Mouse (Mus musculus) hindbrain, embryonic 11.5 days (tissue): Measurements from ENCODE around the gene Dscaml1. TPM values are rescaled to one million over a fixed set of nuclear protein-coding genes. Genes with fewer than 3 reads are reported as not detected.
A peak's percentile ranks its signal among the peaks of the same experiment; 100 is the strongest.

ENCODE experiments used
- ATAC-seq: fragments of 200-750 bp; cut with Nextera tagmentation; 2 replicates; pipeline ENCODE4 v1.8.0; 2017; ENCODE audit warnings: mild to moderate bottlenecking, moderate TSS enrichment, moderate library complexity; ENCODE audit not compliant: low FRiP score
- DNase-seq: peaks from one replicate; pipeline ENCODE4 v3.0.0-alpha.2; 2015; ENCODE audit warnings: low spot score
- H3K27ac ChIP-seq: fragments of 300-500 bp; sonication (generic); 2 replicates; pipeline ENCODE4 v1.5.1; 2014; ENCODE audit warnings: mild to moderate bottlenecking, low read depth, low read length
- H3K27me3 ChIP-seq: fragments of 300-500 bp; sonication (generic); 2 replicates; pipeline ENCODE4 v1.6.1; 2014; ENCODE audit warnings: mild to moderate bottlenecking, low read length, moderate library complexity, mixed read lengths; ENCODE audit not compliant: control insufficient read depth, insufficient read depth
- H3K36me3 ChIP-seq: fragments of 300-500 bp; sonication (generic); 2 replicates; pipeline ENCODE4 v1.6.1; 2014; ENCODE audit warnings: mild to moderate bottlenecking, low read length, moderate library complexity, mixed read lengths; ENCODE audit not compliant: control insufficient read depth, insufficient read depth
- H3K4me1 ChIP-seq: fragments of 300-500 bp; sonication (generic); replicated peaks from 2 replicates; pipeline ENCODE4 v1.6.1; 2014; ENCODE audit warnings: low read length, mixed read lengths; ENCODE audit not compliant: control insufficient read depth, insufficient read depth
- H3K4me2 ChIP-seq: fragments of 300-500 bp; sonication (generic); replicated peaks from 2 replicates; pipeline ENCODE4 v1.6.1; 2014; ENCODE audit warnings: mild to moderate bottlenecking, low read depth, low read length
- H3K4me3 ChIP-seq: fragments of 300-500 bp; sonication (generic); 2 replicates; pipeline ENCODE4 v1.5.1; 2014; ENCODE audit warnings: low read depth, low read length
- H3K9ac ChIP-seq: fragments of 300-500 bp; sonication (generic); 2 replicates; pipeline ENCODE4 v1.6.1; 2014; ENCODE audit warnings: low read depth, low read length
- H3K9me3 ChIP-seq: fragments of 300-500 bp; sonication (generic); 2 replicates; pipeline ENCODE4 v1.6.1; 2016; ENCODE audit warnings: low read length; ENCODE audit not compliant: control insufficient read depth
- WGBS: fragments of 180-500 bp; shearing (Covaris S2); extraction: QIAGEN DNeasy Blood & Tissue Kit; methylation state at CpG from one replicate; pipeline ENCODE4 v1.1.7; 2014; 5-methylcytosine and 5-hydroxymethylcytosine counted together
- polyA plus RNA-seq: library from polyadenylated mRNA; unstranded; fragments of >200 nt; fragmentation: Nextera tagmentation; extraction: Ambion mirVana; gene quantifications from 2 replicates; pipeline ENCODE4 v1.2.1, GENCODE M21; 2014

Dscaml1 gene
- polyA plus RNA-seq: 0.52 and 0.80 TPM in 2 replicates

GRCm38 (mm10) chr9:45426456-45426855 is at the start of gene Dscaml1:
Gene Dscaml1 (plus strand): TSS chr9:45426628.
- H3K4me1 ChIP-seq: peaks cover 3% of the 10 kb centered on the region; the same call in 1 of the 2 replicates
- no peak within 1 kb of the TSS for H3K9ac ChIP-seq
- peaks cover 29% of the 10 kb centered on the region for H3K27me3 ChIP-seq
- H3K36me3 ChIP-seq: no peaks in the 10 kb centered on the region
- 85% methylated on average over 4 of the region's 4 CpGs for WGBS
- H3K4me2 ChIP-seq: no peak within 1 kb of the TSS
- no peak for DNase-seq
- H3K4me3 ChIP-seq: no peak within 1 kb of the TSS
- no peak for ATAC-seq
- no peaks in the 10 kb centered on the region for H3K9me3 ChIP-seq
- no peak within 1 kb of the TSS for H3K27ac ChIP-seq

DNA sequence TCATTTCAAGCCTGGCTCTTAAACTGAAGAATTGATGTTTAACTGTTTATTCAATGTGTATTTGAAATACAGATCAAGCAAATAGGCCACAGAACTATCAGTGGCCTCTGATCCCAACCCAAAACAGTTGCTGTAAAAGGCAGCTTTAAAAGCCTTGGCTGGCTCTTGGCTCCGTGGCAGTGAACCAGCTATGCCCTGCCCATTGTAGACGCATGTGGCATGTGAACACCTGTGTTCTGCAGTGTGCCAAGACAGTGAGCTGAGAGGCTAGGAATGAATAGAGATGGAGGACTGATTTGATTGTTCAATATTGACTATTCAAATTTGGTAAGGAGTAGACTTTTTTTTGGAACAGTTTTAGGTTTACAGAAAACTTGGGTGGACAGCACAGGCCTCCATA is 49.5 kb upstream of the Dscaml1 start:
- Histone ChIP-seq H3K36me3 (no peaks in the 10 kb centered on the region), H3K9ac (no peak overlapping the region), H3K9me3 (no peaks in the 10 kb centered on the region), H3K27ac (no peak overlapping the region), H3K4me1 (no peaks in the 10 kb centered on the region), H3K4me2 (no peak overlapping the region), H3K4me3 (no peak overlapping the region), H3K27me3 (no peaks in the 10 kb centered on the region)
- DNase-seq: no peak
- WGBS: 94% methylated on average over 2 of the region's 2 CpGs
- no peak for ATAC-seq

DNA sequence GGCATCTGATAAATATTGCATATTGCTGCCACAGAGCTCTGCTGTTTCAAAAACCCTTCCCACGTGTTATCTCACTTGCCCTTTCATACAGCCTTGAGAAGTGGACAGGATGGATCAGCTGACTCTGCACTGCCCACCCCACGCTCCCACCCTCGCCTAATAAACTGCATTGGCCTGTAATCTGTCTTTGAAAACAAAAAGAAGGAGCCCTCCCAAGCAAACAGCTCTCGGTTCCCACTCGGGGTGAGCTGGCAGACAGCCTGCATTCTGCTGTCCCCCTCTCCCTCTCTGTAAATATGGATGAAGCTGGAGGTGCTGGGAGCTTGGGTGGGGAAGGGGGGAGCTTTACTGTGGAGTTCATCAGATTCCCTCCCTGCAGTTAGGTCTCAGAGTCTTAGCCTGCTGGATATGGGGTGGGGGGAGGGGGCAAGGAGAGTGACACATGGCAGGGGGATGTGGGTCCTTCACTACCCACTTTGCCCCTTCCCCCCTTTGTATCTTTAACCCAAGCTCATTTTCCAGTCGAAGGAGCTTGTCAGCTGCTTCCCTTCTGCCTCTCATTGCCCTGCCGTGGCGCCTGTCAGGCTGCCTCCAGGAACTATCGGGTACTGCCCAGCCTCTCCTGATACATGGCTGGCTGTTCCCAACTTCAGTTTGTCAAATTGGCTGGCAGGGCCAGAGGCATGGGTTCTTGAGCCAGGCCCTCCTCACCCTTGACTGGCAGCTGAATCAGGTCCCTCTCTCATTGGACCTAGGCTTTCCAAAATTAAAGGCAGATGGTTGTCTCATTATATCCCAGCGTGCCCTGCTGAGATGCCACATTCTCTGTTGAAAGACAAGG is 45.8 kb upstream of the Dscaml1 start:
- Histone ChIP-seq H3K27ac (peak overlapping the region; percentile 33; the same call in 1 of the 2 replicates), H3K9ac (no peak overlapping the region), H3K4me3 (no peak overlapping the region), H3K36me3 (no peaks in the 10 kb centered on the region), H3K9me3 (no peaks in the 10 kb centered on the region), H3K4me1 (no peaks in the 10 kb centered on the region), H3K27me3 (no peaks in the 10 kb centered on the region), H3K4me2 (no peak overlapping the region; the same call in 1 of the 2 replicates)
- 59% methylated on average over 10 of the region's 10 CpGs for WGBS
- ATAC-seq (no peak), DNase-seq (no peak)

GRCm38 (mm10) chr9:45382336-45382735 is 44.1 kb upstream of the Dscaml1 start:
- Histone ChIP-seq H3K36me3 (no peaks in the 10 kb centered on the region), H3K27me3 (no peaks in the 10 kb centered on the region), H3K9me3 (no peaks in the 10 kb centered on the region), H3K27ac (no peak overlapping the region), H3K4me3 (no peak overlapping the region), H3K4me2 (no peak overlapping the region), H3K4me1 (no peaks in the 10 kb centered on the region), H3K9ac (no peak overlapping the region)
- DNase-seq: no peak
- ATAC-seq: no peak
- WGBS: 88% methylated on average over 5 of the region's 5 CpGs

- WGBS: 77% methylated on average over 5 of the region's 5 CpGs
- ATAC-seq: no peak
- Histone ChIP-seq H3K27me3 (no peaks in the 10 kb centered on the region), H3K27ac (no peak overlapping the region), H3K9ac (no peak overlapping the region), H3K4me1 (no peaks in the 10 kb centered on the region), H3K4me3 (no peak overlapping the region), H3K9me3 (no peaks in the 10 kb centered on the region), H3K36me3 (no peaks in the 10 kb centered on the region), H3K4me2 (no peak overlapping the region)
- no peak for DNase-seq
These were observed 43.6 kb upstream of the Dscaml1 start for GRCm38 (mm10) chr9:45382834-45383233.

GRCm38 (mm10) chr9:45383883-45384282 is 42.5 kb upstream of the Dscaml1 start:
- Histone ChIP-seq H3K27me3 (no peaks in the 10 kb centered on the region), H3K36me3 (no peaks in the 10 kb centered on the region), H3K4me1 (no peaks in the 10 kb centered on the region), H3K9ac (no peak overlapping the region), H3K9me3 (no peaks in the 10 kb centered on the region), H3K27ac (no peak overlapping the region), H3K4me3 (no peak overlapping the region), H3K4me2 (no peak overlapping the region)
- WGBS: 97% methylated on average over 6 of the region's 6 CpGs
- ATAC-seq (no peak), DNase-seq (no peak)

GRCm38 (mm10) chr9:45386698-45387097 is 39.7 kb upstream of the Dscaml1 start:
- no peak for DNase-seq
- no peak overlapping the region for H3K4me2 ChIP-seq
- no peaks in the 10 kb centered on the region for H3K4me1 ChIP-seq
- 93% methylated on average over 5 of the region's 5 CpGs for whole genome bisulfite sequencing
- no peaks in the 10 kb centered on the region for H3K9me3 ChIP-seq
- H3K4me3 ChIP-seq: no peak overlapping the region
- H3K27ac ChIP-seq: no peak overlapping the region
- H3K27me3 ChIP-seq: no peaks in the 10 kb centered on the region
- H3K36me3 ChIP-seq: no peaks in the 10 kb centered on the region
- no peak for ATAC-seq
- no peak overlapping the region for H3K9ac ChIP-seq

DNA sequence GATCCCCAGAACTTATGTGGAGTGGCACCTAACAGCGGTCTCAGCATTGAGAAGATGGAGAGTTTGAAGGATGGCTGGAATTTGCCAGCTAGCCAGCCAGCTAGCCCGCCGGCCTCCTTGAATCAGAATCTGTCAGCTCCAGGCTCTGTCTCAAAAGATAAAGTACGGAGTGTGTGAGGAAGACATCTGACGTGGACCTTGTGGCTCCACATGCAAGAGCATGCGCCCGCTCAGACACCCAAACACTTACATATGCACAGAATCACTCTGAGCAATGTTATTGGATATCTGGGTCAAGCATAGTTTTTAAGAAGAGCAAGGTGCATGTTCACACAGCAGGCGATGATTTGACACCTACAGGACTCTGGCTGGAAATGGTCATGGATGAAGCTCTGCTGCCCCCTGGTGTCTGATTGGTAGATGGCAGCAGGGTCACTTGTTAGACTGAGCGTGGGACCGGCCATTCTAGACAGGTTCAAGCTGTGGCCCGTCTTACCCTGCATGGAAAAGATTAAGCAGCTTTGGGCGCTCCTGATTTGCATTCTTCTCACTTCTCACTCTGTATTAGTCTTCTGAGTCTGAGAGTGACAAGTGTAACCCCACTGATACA is 37.9 kb upstream of the Dscaml1 start:
- Histone ChIP-seq H3K9me3 (no peaks in the 10 kb centered on the region), H3K4me3 (no peak overlapping the region), H3K36me3 (no peaks in the 10 kb centered on the region), H3K4me2 (no peak overlapping the region), H3K27me3 (no peaks in the 10 kb centered on the region), H3K4me1 (no peaks in the 10 kb centered on the region), H3K27ac (no peak overlapping the region), H3K9ac (no peak overlapping the region)
- WGBS: 54% methylated on average over 12 of the region's 12 CpGs
- DNase-seq: peak; percentile 91
- ATAC-seq: peak; percentile 57; the same call in 1 of the 2 replicates

- DNase-seq: no peak
- 87% methylated on average over 8 of the region's 8 CpGs for WGBS
These were observed 36.8 kb upstream of the Dscaml1 start for GRCm38 (mm10) chr9:45389596-45389995.

More at GRCm38 (mm10) chr9:45389596-45389995, 36.8 kb upstream of the Dscaml1 start:
- no peak overlapping the region for H3K4me3 ChIP-seq
- H3K27me3 ChIP-seq: no peaks in the 10 kb centered on the region
- no peaks in the 10 kb centered on the region for H3K9me3 ChIP-seq
- no peak overlapping the region for H3K4me2 ChIP-seq
- no peaks in the 10 kb centered on the region for H3K36me3 ChIP-seq
- H3K9ac ChIP-seq: no peak overlapping the region
- no peak for ATAC-seq
- H3K4me1 ChIP-seq: no peaks in the 10 kb centered on the region
- no peak overlapping the region for H3K27ac ChIP-seq
